ENCODE assay signal across 19 mouse cellular contexts in genomic region chr11:54542414-54542813, GRCm38 (mm10). TPM values are rescaled to one million over a fixed set of nuclear protein-coding genes. Genes with fewer than 3 reads are reported as not detected.
DNase-seq lines count a peak whose midpoint lies in the region; ATAC-seq lines count a peak whose summit lies in the region.
"Had no signal": no experiment of that assay in that cellular context is flagged by ENCODE, and none has a peak within 500 bp of the region (broad histone marks: within the 10 kb centered on the region; RNA-seq: fewer than 3 reads in every experiment).

No protein-coding gene starts in this region.

- H3K27ac ChIP-seq in liver, embryonic 15.5 days (replicated peaks), result peak overlapping the region; percentile 62; the same call in 1 of the 2 replicates
- no peak overlapping the region for H3K27ac ChIP-seq in forebrain, embryonic 13.5 days
- H3K27ac ChIP-seq: embryonic facial prominence, embryonic 12.5 days; heart, embryonic 13.5 days; hindbrain, embryonic 12.5 days had no signal

- peaks cover 46% of the 10 kb centered on the region for H3K4me1 ChIP-seq in liver, embryonic 15.5 days (replicated peaks)
- H3K4me1 ChIP-seq in forebrain, embryonic 13.5 days, result peaks cover 19% of the 10 kb centered on the region
- H3K4me1 ChIP-seq: hindbrain, embryonic 12.5 days had no signal

- no peak overlapping the region for H3K4me3 ChIP-seq in liver, embryonic 15.5 days (replicated peaks)
- no peak overlapping the region for H3K4me3 ChIP-seq in forebrain, embryonic 13.5 days
- H3K4me3 ChIP-seq: embryonic facial prominence, embryonic 12.5 days; heart, embryonic 13.5 days; hindbrain, embryonic 12.5 days had no signal

- H3K4me2 ChIP-seq in liver, embryonic 15.5 days, result peak overlapping the region; percentile 40; the same call in 1 of the 2 replicates
- no peak overlapping the region for H3K4me2 ChIP-seq in forebrain, embryonic 13.5 days
- H3K4me2 ChIP-seq: embryonic facial prominence, embryonic 12.5 days; heart, embryonic 13.5 days; hindbrain, embryonic 12.5 days had no signal

- peak; percentile 52 for DNase-seq in c-Kit-positive CD71-positive TER-119-positive erythroid progenitor cells, embryonic 14.5 days (ENCODE audit: low spot score)
- DNase-seq in frontal cortex, postnatal 10 days (ENCODE audit: low spot score in 2 of 2), result no peak
- DNase-seq in cerebellum, postnatal 36 days, result no peak
- DNase-seq: adrenal gland, postnatal 10 days; cerebellum, adult 18-20 months; cerebellum, postnatal 10 days; gastrocnemius, postnatal 36 days; heart, adult 11 months; heart, postnatal 36 days had no signal

- H3K9ac ChIP-seq in liver, embryonic 15.5 days, result no peak overlapping the region
- H3K9ac ChIP-seq in forebrain, embryonic 13.5 days, result no peak overlapping the region
- H3K9ac ChIP-seq: embryonic facial prominence, embryonic 12.5 days; heart, embryonic 13.5 days; hindbrain, embryonic 12.5 days had no signal

- H3K9me3 ChIP-seq in liver, embryonic 15.5 days (replicated peaks), result no peaks in the 10 kb centered on the region
- no peaks in the 10 kb centered on the region for H3K9me3 ChIP-seq in forebrain, embryonic 13.5 days (replicated peaks)
- H3K9me3 ChIP-seq: embryonic facial prominence, embryonic 12.5 days; heart, embryonic 13.5 days; hindbrain, embryonic 12.5 days had no signal

- ATAC-seq in erythroid progenitor cell, adult 5-6 weeks (replicated peaks; ENCODE audit: low FRiP score, poor library complexity, severe bottlenecking), result peak; percentile 43; the same call in 1 of the 2 replicates
- peak; percentile 76 for ATAC-seq in liver, embryonic 15.5 days (ENCODE audit: insufficient read depth)
- peak; percentile 90 for ATAC-seq in megakaryocyte-erythroid progenitor cell, adult 5-6 weeks (replicated peaks; ENCODE audit: low FRiP score, low TSS enrichment, poor library complexity, severe bottlenecking)
- ATAC-seq in forebrain, embryonic 13.5 days, result no peak
- ATAC-seq: forebrain, embryonic 14.5 days; hindbrain, embryonic 16.5 days; inflammation-experienced regulatory T-cells, adult 6 months had no signal

- H3K27me3 ChIP-seq in liver, embryonic 15.5 days, result no peaks in the 10 kb centered on the region
- H3K27me3 ChIP-seq in forebrain, embryonic 13.5 days, result no peaks in the 10 kb centered on the region
- H3K27me3 ChIP-seq: embryonic facial prominence, embryonic 12.5 days; heart, embryonic 13.5 days; hindbrain, embryonic 12.5 days had no signal

- H3K36me3 ChIP-seq in liver, embryonic 15.5 days (replicated peaks), result peaks cover 5% of the 10 kb centered on the region; the same call in 1 of the 2 replicates
- no peaks in the 10 kb centered on the region for H3K36me3 ChIP-seq in forebrain, embryonic 13.5 days (ENCODE audit: poor library complexity, severe bottlenecking)
- H3K36me3 ChIP-seq: embryonic facial prominence, embryonic 12.5 days; hindbrain, embryonic 12.5 days had no signal

RNA-seq across cellular contexts. Expression of gene Rapgef6, which starts 19.8 kb away (rescaled TPM):
- total RNA-seq in erythroid progenitor cell, adult 5-6 weeks (2015; ENCODE audit: low replicate concordance), result 50.1 and 70.4 TPM in 2 replicates
- 90.4 and 96.1 TPM in 2 replicates for total RNA-seq in erythroid progenitor cell, adult 5-6 weeks (2017; ENCODE audit: low replicate concordance)
- polyA plus RNA-seq in liver, embryonic 15.5 days (2015; fragmentation: Nextera tagmentation; extraction: Ambion mirVana), result 20.9 and 22.5 TPM in 2 replicates
- 47.6 and 60.7 TPM in 2 replicates for total RNA-seq in megakaryocyte-erythroid progenitor cell, adult 5-6 weeks (2014; fragmentation: Nextera tagmentation)
- 59.0 and 68.2 TPM in 2 replicates for total RNA-seq in megakaryocyte-erythroid progenitor cell, adult 5-6 weeks (2017)
- polyA plus RNA-seq in forebrain, embryonic 13.5 days (2015; fragmentation: Nextera tagmentation; extraction: Ambion mirVana), result 36.4 and 40.4 TPM in 2 replicates
